Mouse (Mus musculus) lung, postnatal 0 days (tissue): ENCODE results near the gene Pnmt.

Source experiments
- CTCF ChIP-seq: IDR thresholded peaks from 2 replicates; pipeline ENCODE4 v1.5.1; 2016; ENCODE audit warnings: antibody characterized with exemption, mild to moderate bottlenecking
- EP300 ChIP-seq: IDR thresholded peaks from 2 replicates; pipeline ENCODE4 v1.6.1; 2016; ENCODE audit warnings: antibody characterized with exemption, mild to moderate bottlenecking, control low read depth

- TF ChIP-seq CTCF (no peak), EP300 (no peak)
These were observed 20.4 kb downstream of the Pnmt start for GRCm38 (mm10) chr11:98406621-98407020.
